Comparison of ENCODE assay signal across 9 mouse cellular contexts in the genomic region with DNA sequence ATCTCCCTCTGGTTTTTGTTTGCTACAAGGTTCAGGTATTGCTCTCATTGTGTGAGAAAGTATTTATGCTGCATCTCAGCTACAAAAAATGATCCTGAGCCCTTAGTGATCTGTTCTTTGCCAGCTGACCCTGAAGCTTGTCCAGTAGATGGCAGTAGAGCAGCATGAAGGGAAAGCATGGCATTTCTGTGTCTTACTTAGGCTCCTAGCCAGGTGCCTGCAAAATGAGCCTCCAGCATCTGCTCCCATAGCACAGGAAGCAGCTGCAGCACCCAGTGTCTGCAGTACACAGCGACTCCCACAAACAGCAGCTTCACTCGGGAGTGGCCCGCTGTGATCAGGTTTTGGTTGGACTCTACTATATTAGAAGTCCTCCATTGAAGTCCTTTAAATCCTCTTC. TPM values are rescaled to one million over a fixed set of nuclear protein-coding genes. Genes with fewer than 3 reads are reported as not detected.
A peak's percentile ranks its signal among the peaks of the same experiment; 100 is the strongest.
DNase-seq lines count a peak whose midpoint lies in the region; ATAC-seq lines count a peak whose summit lies in the region.
"Not testable (repeated sequence)": the region's sequence is repeated elsewhere in the genome, so short reads cannot be mapped to it uniquely, and the experiment has no call there.
"Had no signal": no experiment of that assay in that cellular context is flagged by ENCODE, and none has a peak within 500 bp of the region (broad histone marks: within the 10 kb centered on the region; RNA-seq: fewer than 3 reads in every experiment).

No protein-coding gene starts in this region.

- H3K27ac ChIP-seq in midbrain, embryonic 12.5 days (replicated peaks): not testable (repeated sequence)

- H3K4me3 ChIP-seq in midbrain, embryonic 12.5 days: not testable (repeated sequence)

- not testable (repeated sequence) for H3K4me1 ChIP-seq in midbrain, embryonic 12.5 days

- H3K27me3 ChIP-seq in midbrain, embryonic 12.5 days: not testable (repeated sequence)

- under 1% methylated on average over 3 of the region's 3 CpGs for whole genome bisulfite sequencing in midbrain, embryonic 12.5 days

- DNase-seq in adrenal gland, postnatal 10 days: peak; percentile 77
- DNase-seq in embryo, embryonic 11.5 days (ENCODE audit: low read depth, low spot score): peak; percentile 30
- DNase-seq in gastrocnemius, postnatal 25 days: peak; percentile 63
- peak; percentile 52 for DNase-seq in kidney, adult 11 months
- peak; percentile 69 to 75 for DNase-seq in left cerebral cortex, postnatal 10 days (ENCODE audit: extremely low spot score in 1 of 2, low spot score in 2 of 2)
- peak; percentile 56 for DNase-seq in right cerebral cortex, postnatal 25 days
- peak; percentile 44 for DNase-seq in yolk sac, embryonic 10.5 days (ENCODE audit: low spot score)

- H3K4me2 ChIP-seq in midbrain, embryonic 12.5 days (replicated peaks): not testable (repeated sequence)

- not testable (repeated sequence) for H3K9me3 ChIP-seq in midbrain, embryonic 12.5 days

- H3K36me3 ChIP-seq in midbrain, embryonic 12.5 days: not testable (repeated sequence)

- ATAC-seq in midbrain, embryonic 12.5 days (ENCODE audit: low FRiP score, low read depth): peak; percentile 47; the same call in 1 of the 2 replicates

- intact Hi-C loops in left cerebral cortex, postnatal 10 days (cut with DNase I): loop anchor here (5.0 kb wide), 2 partner anchors 48 to 108 kb away; no protein-coding TSS in a partner anchor

- not testable (repeated sequence) for H3K9ac ChIP-seq in midbrain, embryonic 12.5 days (replicated peaks)

RNA-seq across cellular contexts. Expression of gene H2-M10.1, which starts 17.1 kb away (rescaled TPM):
- total RNA-seq in adrenal gland, postnatal 10 days (2021): not detected
- total RNA-seq in gastrocnemius, postnatal 25 days (2021): not detected
- total RNA-seq in left cerebral cortex, postnatal 10 days (2021): not detected
- not detected in 2 replicates for polyA plus RNA-seq in midbrain, embryonic 12.5 days (2016; fragmentation: Nextera tagmentation; extraction: Ambion mirVana)
- polyA plus RNA-seq: heart, embryonic 15.5 days had no signal

RNA-seq across cellular contexts. Expression of gene H2-M10.2, which starts 22.6 kb away (rescaled TPM):
- total RNA-seq in adrenal gland, postnatal 10 days (2021): not detected
- not detected for total RNA-seq in gastrocnemius, postnatal 25 days (2021)
- total RNA-seq in left cerebral cortex, postnatal 10 days (2021): not detected
- 0.27 and 0.37 TPM in 2 replicates for polyA plus RNA-seq in midbrain, embryonic 12.5 days (2016; fragmentation: Nextera tagmentation; extraction: Ambion mirVana)
- polyA plus RNA-seq: heart, embryonic 15.5 days had no signal

RNA-seq across cellular contexts. Expression of gene Trim39, which starts 36.8 kb away (rescaled TPM):
- total RNA-seq in adrenal gland, postnatal 10 days (2021): 10 to 100 TPM; 13.8 to 17.8 TPM
- total RNA-seq in gastrocnemius, postnatal 25 days (2021): 1 to 10 TPM; 5.0 to 5.6 TPM
- 10 to 100 TPM; 18.9 to 19.7 TPM for total RNA-seq in left cerebral cortex, postnatal 10 days (2021)
- polyA plus RNA-seq in midbrain, embryonic 12.5 days (2016; fragmentation: Nextera tagmentation; extraction: Ambion mirVana): 27.4 and 27.6 TPM in 2 replicates

RNA-seq across cellular contexts. Expression of gene Rpp21, which starts 51.0 kb away (rescaled TPM):
- 10 to 100 TPM; 38.3 to 48.1 TPM for total RNA-seq in adrenal gland, postnatal 10 days (2021)
- total RNA-seq in gastrocnemius, postnatal 25 days (2021): 10 to 100 TPM; 30.3 to 35.9 TPM
- 10 to 100 TPM; 43.0 to 51.8 TPM for total RNA-seq in left cerebral cortex, postnatal 10 days (2021)
- 83.5 and 88.2 TPM in 2 replicates for polyA plus RNA-seq in midbrain, embryonic 12.5 days (2016; fragmentation: Nextera tagmentation; extraction: Ambion mirVana)

RNA-seq across cellular contexts. Expression of gene H2-M10.3, which starts 59.4 kb away (rescaled TPM):
- not detected for total RNA-seq in adrenal gland, postnatal 10 days (2021)
- total RNA-seq in gastrocnemius, postnatal 25 days (2021): not detected
- total RNA-seq in left cerebral cortex, postnatal 10 days (2021): not detected
- polyA plus RNA-seq in midbrain, embryonic 12.5 days (2016; fragmentation: Nextera tagmentation; extraction: Ambion mirVana): not detected in 2 replicates
- polyA plus RNA-seq: heart, embryonic 15.5 days had no signal
